Mouse (Mus musculus): ENCODE data around the gene Adam1a.
A peak's percentile ranks its signal among the peaks of the same experiment; 100 is the strongest.

The Adam1a gene

DNA sequence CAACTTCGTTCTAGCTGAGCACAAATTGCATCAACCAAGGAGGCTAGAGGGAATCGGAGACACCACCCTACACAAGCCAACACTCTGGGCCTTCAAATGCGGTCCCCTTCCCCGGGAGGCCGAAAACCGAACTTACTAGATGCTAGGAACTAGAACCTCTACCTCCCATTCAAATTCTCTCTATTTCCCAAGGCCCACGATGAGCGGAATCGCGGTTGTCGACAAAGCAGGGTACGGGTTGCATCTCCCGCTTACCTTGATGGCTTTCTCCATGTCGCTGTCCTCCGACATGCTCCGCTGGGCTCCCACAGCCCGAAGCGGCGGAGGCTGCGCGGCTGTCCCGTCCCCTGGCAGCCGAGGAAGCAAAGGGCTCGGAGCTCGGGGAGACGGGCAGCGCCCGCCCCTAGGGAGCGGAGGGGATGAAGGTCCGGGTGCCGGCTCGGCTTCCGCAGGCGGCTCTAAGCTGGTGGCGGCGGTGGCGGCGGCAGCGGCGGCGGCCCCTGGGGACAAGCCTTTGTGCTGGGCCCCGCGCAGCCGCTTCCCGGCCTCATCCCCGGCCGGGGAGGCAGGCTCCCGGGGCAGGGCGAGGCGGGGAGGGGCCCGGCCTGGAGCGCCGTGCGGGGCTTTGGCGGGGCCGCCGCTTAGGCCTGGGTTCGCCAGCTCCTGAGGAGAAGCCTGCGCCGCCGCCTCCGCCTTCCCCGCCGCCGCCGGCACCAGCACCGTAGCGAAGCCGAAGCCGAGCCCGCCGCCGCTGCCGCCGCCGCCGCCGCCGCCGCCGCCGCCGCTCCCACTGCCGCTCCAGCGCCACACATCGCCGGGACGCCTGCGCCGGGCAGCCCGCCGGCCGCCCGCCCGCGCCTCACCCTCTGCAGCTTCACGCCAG is at the start of gene Adam1a, which contains the start of gene Gm42878:
Gene Adam1a, minus strand, starts transcription at position 573 of the 883 bp plus-strand sequence.
Gene Gm42878, minus strand, starts transcription at position 573 of the 883 bp plus-strand sequence.
- no peak for DNase-seq (ENCODE audit: low read depth, low spot score)

DNA sequence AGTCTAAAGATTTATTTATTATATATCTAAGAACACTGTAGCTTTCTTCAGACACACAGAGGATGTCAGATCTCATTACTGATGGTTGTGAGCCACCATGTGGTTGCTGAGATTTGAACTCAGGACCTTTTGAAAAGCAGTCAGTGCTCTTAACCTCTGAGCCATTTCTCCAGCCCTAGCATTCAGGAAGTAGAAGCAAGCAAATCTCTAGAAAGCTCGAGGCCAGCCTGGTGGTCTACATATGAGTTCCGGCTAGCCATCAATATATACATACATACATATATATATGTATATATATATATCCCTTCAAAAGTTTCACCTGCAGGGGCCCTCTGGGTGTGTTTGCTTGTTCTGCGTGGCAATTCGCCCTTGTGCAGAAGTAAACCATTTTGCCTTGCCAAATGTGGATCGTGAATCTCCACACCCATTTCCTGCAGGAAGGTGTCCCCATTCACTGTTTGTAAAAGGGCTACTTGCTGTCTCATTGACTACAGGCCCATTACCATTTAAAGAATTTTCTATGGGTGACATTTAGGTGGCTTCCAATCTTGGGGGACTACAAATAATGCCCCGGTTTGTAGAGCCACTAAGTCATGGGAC is 49.5 kb upstream of the Adam1a start:
- no peak for DNase-seq (ENCODE audit: low read depth, low spot score)

DNA sequence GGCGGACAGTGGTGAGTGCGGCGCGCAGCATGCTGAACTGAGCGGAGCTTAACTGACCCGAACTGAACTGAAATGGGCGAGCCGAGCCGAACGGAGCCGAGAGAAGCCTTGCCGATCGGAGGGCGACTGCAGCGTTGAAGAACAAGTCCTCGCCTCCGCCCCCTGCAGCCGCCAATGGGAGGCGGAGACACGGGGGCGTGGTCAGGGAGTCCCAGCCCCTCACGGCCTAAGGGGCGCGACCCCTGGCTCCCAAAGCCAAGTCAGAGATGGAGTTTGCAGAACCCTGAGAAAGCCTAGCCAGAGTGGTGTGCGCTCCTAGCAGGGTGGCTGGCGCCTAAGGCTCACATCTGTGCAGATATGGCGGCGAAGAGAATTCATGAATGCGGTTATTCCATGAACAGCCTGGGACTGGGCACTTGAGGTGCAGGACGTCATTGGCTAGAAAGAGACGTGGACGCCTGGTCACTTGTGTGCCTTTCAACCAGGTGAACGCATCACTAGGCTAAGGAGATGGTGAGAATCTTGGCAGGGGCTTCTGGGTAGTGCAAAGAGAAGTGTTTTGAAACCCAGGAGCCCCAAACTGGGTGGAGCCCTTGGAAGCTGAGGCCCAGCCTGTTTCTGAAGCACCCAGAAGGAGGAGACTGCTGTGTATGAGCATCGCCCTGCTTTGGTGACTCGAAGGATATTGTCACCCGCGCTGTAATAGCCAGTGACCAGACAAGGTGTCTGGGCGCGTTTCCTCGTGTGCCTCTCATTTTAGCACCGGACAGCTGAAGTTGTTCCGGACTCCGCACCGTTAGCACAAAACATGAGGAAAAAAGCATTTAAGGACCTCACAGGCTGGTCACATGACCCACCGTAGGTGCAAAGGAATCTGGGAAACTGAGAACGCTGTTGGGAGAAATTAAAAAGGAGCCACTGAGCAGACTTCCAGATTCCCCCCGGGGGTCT is 48.4 kb upstream of the Adam1a start, which contains the start of gene Aldh2:
Gene Aldh2, minus strand, starts transcription at position 374 of the 951 bp plus-strand sequence.
- DNase-seq (ENCODE audit: low read depth, low spot score): peak; percentile 57

GRCm38 (mm10) chr5:121592816-121593407 is 47.6 kb upstream of the Adam1a start:
- DNase-seq (ENCODE audit: low read depth, low spot score): no peak

DNA sequence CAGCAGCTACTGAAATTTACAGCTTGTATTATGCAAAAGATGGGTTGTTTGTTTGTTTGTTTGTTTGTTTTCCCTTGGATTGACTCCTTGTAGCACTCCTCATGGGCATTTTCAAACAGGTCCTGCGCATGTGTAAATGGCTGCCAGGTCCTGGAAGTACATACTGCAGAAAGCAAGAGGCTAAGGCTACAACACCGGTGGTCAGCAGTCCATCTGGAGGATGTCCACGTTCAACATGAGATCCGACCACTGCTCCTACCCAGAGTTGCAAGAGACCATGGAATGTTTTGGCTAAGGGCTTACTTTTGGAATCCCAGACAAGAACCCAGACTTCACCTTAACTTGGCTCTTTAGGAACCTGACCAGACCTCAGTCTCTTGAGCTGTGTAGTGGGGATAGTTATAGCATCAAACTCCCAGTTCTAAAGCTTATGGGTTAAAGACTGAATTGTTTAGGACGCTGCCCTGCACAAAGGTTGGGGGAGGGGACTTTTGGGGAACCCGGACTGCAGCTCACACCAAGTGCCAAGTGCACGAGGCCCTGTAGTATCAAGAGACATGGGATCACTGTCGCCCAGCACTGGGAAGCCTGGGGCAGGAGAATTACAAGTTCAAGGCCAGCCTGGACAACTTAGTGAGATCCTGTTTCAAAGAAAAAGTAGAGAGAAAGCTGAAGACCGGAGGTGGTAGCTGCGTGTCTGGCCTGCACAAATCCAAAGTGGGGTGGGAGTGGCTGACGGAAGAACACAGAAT is 47.0 kb upstream of the Adam1a start:
- DNase-seq (ENCODE audit: low read depth, low spot score): no peak

GRCm38 (mm10) chr5:121591417-121592063 is 46.3 kb upstream of the Adam1a start:
- DNase-seq (ENCODE audit: low read depth, low spot score): no peak

GRCm38 (mm10) chr5:121589928-121590327 is 44.6 kb upstream of the Adam1a start:
- DNase-seq (ENCODE audit: low read depth, low spot score): no peak

- peak; percentile 85 for DNase-seq (ENCODE audit: low read depth, low spot score)
Observed at GRCm38 (mm10) chr5:121586400-121587039, 41.2 kb upstream of the Adam1a start.

- DNase-seq (ENCODE audit: low read depth, low spot score): no peak
Observed at GRCm38 (mm10) chr5:121585699-121586098, 40.4 kb upstream of the Adam1a start.

DNA sequence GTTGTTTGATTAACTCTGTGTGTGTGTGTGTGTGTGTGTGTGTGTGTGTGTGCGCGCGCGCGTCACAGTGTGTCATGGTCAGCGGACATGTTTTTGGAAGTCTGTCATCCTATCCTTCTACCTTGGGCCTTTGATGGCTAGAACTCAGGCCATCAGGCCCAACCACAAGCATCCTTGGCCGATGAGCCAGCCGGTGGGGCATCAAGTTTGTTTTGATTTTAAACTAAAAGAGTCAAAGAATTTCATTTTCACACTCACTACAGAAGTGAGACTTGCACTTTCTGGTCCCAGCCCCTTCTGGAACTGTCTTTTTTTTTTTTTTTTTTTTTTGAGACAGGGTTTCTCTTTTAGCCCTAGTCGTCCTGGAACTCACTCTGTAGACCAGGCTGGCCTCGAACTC is 39.7 kb upstream of the Adam1a start:
- no peak for DNase-seq (ENCODE audit: low read depth, low spot score)

DNA sequence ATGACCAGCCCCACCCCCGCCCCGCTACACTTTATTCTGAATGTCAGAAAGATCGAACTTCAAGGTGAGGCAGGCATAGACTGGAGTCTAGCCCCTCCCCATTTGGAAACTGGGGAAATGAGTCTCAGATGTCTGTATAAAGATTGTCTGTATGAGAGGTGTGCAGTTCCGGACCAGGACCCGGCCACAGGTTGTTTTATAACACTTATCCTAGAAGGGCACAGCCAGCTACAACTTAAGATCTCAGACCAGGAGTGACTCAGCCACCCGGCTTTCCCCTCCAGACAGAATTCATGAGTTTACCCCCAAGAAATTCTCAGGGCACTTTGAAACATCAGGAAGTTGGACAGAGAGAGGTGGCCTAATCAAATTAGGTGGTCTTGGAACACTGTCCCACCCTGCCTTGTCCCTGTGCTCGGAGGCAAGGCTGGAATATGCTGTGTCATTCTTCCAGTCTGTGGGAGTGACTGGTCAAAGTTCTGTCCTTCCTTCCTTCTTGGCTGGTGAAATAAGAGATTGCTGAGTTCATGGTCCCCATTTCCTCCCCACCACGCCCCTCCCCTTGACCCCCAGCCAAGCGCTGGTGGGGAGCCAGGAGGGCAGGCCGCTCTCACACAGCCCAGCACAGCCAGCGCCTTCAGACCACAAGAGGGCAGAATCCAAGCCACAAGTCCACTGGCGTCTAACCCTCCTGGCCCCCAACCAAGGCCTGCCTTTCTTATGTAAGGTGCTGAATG is 38.7 kb upstream of the Adam1a start:
- DNase-seq (ENCODE audit: low read depth, low spot score): no peak

DNA sequence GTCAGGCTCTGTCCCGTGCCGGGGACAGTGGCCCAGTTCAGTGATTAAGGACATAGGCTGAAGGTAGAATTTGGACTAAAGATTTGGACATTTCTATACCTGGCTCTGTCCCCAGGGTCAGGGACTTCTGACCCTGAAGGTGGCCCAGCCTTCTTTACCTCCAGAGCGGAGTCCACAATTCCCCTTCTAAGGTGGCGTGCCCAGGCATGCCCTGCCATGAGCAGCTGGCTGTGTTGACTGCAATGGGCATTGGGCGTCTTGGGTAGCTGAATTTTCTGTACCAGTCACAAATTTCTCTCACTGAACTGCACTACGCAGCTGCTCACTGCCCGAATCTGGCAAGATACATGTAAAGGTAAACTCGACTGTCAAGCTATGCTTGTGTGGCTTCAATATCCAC is 36.7 kb upstream of the Adam1a start:
- DNase-seq (ENCODE audit: low read depth, low spot score): no peak

- no peak for DNase-seq (ENCODE audit: low read depth, low spot score)
Observed at GRCm38 (mm10) chr5:121576927-121577488, 31.7 kb upstream of the Adam1a start.

- DNase-seq (ENCODE audit: low read depth, low spot score): no peak
Observed at GRCm38 (mm10) chr5:121575867-121576266, 30.6 kb upstream of the Adam1a start.

- no peak for DNase-seq (ENCODE audit: low read depth, low spot score)
Observed at GRCm38 (mm10) chr5:121574145-121574544, 28.9 kb upstream of the Adam1a start.

DNA sequence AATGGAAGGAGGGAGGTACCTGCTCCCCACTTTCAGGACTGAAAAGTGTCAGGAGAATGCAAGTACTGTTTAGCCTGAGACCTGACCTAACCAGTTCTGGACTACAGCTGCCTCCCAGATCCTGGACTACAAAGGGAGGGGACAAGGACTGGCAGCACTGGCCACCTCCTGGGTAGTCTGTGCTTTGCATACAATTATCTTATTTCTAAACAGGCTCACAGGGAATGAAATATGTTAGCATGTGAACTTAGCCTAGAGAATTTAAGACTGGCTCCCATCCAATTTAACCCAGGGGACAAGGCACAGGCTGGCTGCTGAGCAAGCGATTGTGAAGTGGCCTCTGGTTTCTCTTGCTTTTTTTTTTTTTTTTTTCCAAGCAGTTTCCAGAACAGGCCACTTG is 25.5 kb upstream of the Adam1a start:
- DNase-seq (ENCODE audit: low read depth, low spot score): no peak

GRCm38 (mm10) chr5:121569881-121570420 is 24.7 kb upstream of the Adam1a start:
- DNase-seq (ENCODE audit: low read depth, low spot score): no peak

DNA sequence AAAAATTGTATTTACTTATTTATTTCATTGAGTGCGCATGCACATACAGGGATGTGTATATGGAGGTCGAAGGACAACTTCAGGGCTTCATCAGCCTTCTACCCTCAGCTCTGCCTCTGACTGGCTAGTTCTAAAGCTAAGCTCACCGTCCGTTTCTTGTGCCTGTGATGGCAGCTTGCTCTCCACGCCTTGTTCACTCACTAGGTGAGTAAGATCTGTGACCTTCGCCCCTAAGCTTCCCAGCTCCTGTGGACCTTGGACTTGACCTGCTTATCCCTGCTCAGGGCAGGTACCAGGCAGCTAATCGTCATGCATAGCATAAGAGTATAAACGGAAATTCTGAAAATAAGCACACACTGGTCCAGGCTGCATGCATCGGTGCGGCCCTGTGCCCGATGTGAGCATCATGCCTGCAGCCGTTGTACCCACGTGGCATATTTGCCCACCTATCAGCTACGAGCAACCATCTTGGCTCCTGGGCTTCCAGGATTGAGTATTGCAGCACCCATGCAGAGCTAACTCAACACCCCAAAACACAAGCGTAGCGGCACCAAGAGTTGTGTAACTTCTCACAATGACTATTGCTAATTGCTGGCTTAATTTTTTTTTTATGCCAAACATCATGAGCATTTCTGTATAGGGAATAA is 20.9 kb upstream of the Adam1a start:
- no peak for DNase-seq (ENCODE audit: low read depth, low spot score)
